Mouse (Mus musculus) neural tube, embryonic 14.5 days (tissue): ENCODE measurements at regions not wholly inside any gene's neighbourhood (a gene's known extent, or its start where the extent isn't known, plus 50 kb on each side); places are given as distances from the start of the nearest gene placed in this dataset.

Experiments
- ATAC-seq: fragments of 200-750 bp; cut with Nextera tagmentation; 2 replicates; pipeline ENCODE4 v1.8.0; 2017; ENCODE audit warnings: low read depth, mild to moderate bottlenecking, moderate TSS enrichment, moderate library complexity
- H3K27ac ChIP-seq: fragments of 300-500 bp; sonication (generic); 2 replicates; pipeline ENCODE4 v1.5.1; 2014; ENCODE audit warnings: low read depth, mild to moderate bottlenecking, control low read depth, low read length, moderate library complexity, mixed read lengths
- H3K27me3 ChIP-seq: fragments of 300-500 bp; sonication (generic); 2 replicates; pipeline ENCODE4 v1.6.1; 2014; ENCODE audit warnings: low read length; ENCODE audit not compliant: control insufficient read depth, insufficient read depth
- H3K36me3 ChIP-seq: fragments of 300-500 bp; sonication (generic); 2 replicates; pipeline ENCODE4 v1.6.1; 2014; ENCODE audit warnings: low read length, mixed read lengths; ENCODE audit not compliant: control insufficient read depth, insufficient read depth
- H3K4me1 ChIP-seq: fragments of 300-500 bp; sonication (generic); 2 replicates; pipeline ENCODE4 v1.6.1; 2014; ENCODE audit warnings: low read length; ENCODE audit not compliant: control insufficient read depth, insufficient read depth
- H3K4me2 ChIP-seq: fragments of 300-500 bp; sonication (generic); 2 replicates; pipeline ENCODE4 v1.6.1; 2014; ENCODE audit warnings: mild to moderate bottlenecking, low read depth, low read length, control low read depth
- H3K4me3 ChIP-seq: fragments of 300-500 bp; sonication (generic); 2 replicates; pipeline ENCODE4 v1.5.1; 2014; ENCODE audit warnings: low read depth, low read length, control low read depth, mixed read lengths
- H3K9ac ChIP-seq: fragments of 300-500 bp; sonication (generic); replicated peaks from 2 replicates; pipeline ENCODE4 v1.6.1; 2014; ENCODE audit warnings: low read depth, mild to moderate bottlenecking, control low read depth, low read length, mixed read lengths
- H3K9me3 ChIP-seq: fragments of 300-500 bp; sonication (generic); 2 replicates; pipeline ENCODE4 v1.6.1; 2016; ENCODE audit warnings: low read length; ENCODE audit not compliant: control insufficient read depth
- whole genome bisulfite sequencing: fragments of 180-500 bp; shearing (Covaris S2); extraction: QIAGEN DNeasy Blood & Tissue Kit; methylation state at CpG from one replicate; pipeline ENCODE4 v1.1.7; 2014; 5-methylcytosine and 5-hydroxymethylcytosine counted together

DNA sequence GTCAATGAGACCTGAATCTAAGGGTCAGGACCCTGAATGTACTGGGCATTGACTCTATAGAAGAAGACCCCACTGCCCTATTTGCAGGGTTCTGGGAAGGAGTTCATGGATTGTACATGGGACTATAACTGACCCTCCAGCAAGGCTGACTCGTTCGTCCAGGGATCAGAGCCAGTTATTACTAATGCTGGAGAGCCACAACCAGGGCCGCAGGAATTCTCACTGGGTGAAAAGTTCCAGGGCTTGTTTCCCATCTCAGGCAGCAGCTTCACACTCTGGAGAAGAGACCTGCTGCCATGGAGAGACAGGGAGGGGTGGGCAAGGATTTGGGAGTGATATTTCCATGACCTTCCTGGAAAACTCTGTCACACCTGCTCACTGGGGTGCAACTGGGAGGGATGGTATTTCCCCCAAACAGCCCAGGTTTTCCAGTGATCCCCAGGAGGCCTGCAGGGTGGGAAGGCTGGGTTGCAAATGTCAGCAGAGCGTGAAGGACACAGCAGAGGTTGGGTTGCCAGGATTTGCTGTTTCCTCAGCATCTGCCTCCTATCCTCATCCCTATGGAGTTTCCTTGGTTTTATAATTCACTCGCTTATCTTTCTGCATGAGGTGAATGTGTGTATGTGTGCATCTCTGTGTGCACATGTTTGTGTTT lies 316.2 kb downstream of the Rps24 start:
- Histone ChIP-seq H3K36me3 (no peaks in the 10 kb centered on the region), H3K4me3 (no peak overlapping the region), H3K9me3 (no peaks in the 10 kb centered on the region), H3K27ac (no peak overlapping the region), H3K4me1 (no peaks in the 10 kb centered on the region), H3K4me2 (no peak overlapping the region), H3K27me3 (no peaks in the 10 kb centered on the region), H3K9ac (no peak overlapping the region)
- 87% methylated on average over 5 of the region's 5 CpGs for WGBS
- ATAC-seq = no peak

GRCm38 (mm10) chr14:24807061-24807460 lies 320.1 kb downstream of the Rps24 start:
- no peak overlapping the region for H3K4me3 ChIP-seq
- H3K9ac ChIP-seq = no peak overlapping the region
- H3K36me3 ChIP-seq = no peaks in the 10 kb centered on the region
- WGBS = 8% methylated on average over 7 of the region's 7 CpGs
- H3K27ac ChIP-seq = no peak overlapping the region
- no peaks in the 10 kb centered on the region for H3K4me1 ChIP-seq
- H3K27me3 ChIP-seq = no peaks in the 10 kb centered on the region
- ATAC-seq = no peak
- no peak overlapping the region for H3K4me2 ChIP-seq
- H3K9me3 ChIP-seq = no peaks in the 10 kb centered on the region

DNA sequence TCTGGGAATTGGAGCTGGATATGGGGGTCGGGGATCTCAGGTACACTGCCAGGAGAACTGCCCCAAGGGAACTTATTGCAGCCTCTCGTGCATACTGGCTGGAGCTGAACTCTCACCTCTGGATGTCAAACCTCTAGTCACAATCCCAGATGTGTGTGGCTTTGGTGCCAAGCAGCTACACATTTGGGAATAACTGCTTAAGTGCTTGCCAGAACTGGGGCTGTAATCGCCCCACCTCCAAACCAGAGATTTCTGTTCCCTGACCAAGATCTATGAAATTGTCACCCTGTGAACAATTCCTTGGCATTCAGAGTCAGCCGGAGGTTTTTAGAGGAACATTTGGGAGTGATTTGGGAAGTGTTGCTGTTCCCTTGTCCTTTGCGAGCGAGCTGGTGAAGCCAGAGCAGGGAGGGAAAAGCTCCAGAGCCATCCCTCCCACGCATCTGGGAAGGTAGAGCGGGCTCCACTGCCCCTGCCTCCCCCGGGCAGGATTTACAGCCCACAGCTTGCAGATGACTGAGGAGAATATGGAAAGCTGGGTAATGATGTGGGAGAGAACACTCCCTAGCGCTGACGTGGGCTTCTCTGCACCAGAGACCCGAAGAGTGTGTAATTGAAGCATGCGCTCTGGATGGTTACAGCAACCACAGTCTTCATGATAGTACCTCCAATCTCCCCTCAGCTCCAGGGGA lies 336.1 kb downstream of the Rps24 start:
- no peak for ATAC-seq
- no peak overlapping the region for H3K9ac ChIP-seq
- peaks cover 24% of the 10 kb centered on the region for H3K4me1 ChIP-seq
- no peaks in the 10 kb centered on the region for H3K27me3 ChIP-seq
- H3K36me3 ChIP-seq = no peaks in the 10 kb centered on the region
- 54% methylated on average over 13 of the region's 13 CpGs for WGBS
- H3K4me2 ChIP-seq = no peak overlapping the region
- peak overlapping the region; percentile 60; the same call in 1 of the 2 replicates for H3K27ac ChIP-seq
- no peaks in the 10 kb centered on the region for H3K9me3 ChIP-seq
- no peak overlapping the region for H3K4me3 ChIP-seq

GRCm38 (mm10) chr14:24824351-24824750 lies 337.4 kb downstream of the Rps24 start:
- H3K4me1 ChIP-seq = peaks cover 37% of the 10 kb centered on the region
- H3K4me2 ChIP-seq = no peak overlapping the region
- H3K9me3 ChIP-seq = no peaks in the 10 kb centered on the region
- no peaks in the 10 kb centered on the region for H3K27me3 ChIP-seq
- H3K36me3 ChIP-seq = no peaks in the 10 kb centered on the region
- ATAC-seq = no peak
- WGBS = 31% methylated on average over 2 of the region's 2 CpGs
- H3K9ac ChIP-seq = no peak overlapping the region
- H3K27ac ChIP-seq = no peak overlapping the region
- H3K4me3 ChIP-seq = no peak overlapping the region

GRCm38 (mm10) chr14:24825722-24826386 lies 338.9 kb downstream of the Rps24 start:
- H3K9ac ChIP-seq = no peak overlapping the region
- no peaks in the 10 kb centered on the region for H3K36me3 ChIP-seq
- no peak overlapping the region for H3K4me3 ChIP-seq
- H3K4me2 ChIP-seq = no peak overlapping the region
- 35% methylated on average over 11 of the region's 11 CpGs for WGBS
- H3K27me3 ChIP-seq = no peaks in the 10 kb centered on the region
- peaks cover 43% of the 10 kb centered on the region for H3K4me1 ChIP-seq
- peak overlapping the region; percentile 93 for H3K27ac ChIP-seq
- no peaks in the 10 kb centered on the region for H3K9me3 ChIP-seq
- ATAC-seq = no peak

DNA sequence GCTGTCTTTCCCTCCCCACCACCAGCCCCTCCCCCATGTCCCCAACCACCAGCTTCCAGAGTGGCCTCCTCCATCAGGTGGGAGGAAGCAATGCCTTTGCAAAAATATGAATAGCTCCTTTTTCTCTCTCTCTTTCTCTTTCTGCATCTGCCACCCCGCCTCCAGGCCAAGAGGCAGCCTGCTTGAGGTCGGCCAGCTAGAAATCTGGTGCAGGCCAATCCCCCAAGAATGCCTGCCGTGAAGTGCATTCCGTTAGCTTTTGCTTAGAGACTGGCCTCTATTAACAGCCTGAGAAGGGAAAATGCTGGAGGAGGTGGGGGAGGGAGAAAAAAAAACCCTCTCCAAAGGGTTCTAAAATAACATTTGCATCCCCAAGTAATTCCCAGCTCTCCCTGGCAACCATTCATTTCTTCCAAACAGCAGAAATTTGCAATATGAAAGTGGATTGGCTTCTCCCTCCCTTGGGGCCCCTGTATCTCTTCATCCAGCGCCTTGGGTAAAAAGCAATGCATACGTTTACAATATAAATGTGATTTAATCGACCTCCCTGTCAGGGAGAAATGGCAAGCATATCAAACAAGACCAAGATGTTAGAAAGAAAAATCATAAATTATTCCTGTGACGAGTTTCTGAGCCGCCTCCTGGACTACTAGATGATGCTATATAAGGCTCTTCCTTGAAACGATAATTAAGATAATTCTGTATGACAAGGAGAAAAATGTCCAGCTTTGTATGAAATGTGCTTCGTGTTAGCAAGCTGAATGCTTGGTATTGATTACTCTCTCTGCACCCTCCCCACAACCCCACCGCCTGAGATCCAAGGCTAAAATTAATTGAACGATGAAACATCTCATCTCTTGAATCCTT lies 339.8 kb downstream of the Rps24 start:
- Histone ChIP-seq H3K36me3 (no peaks in the 10 kb centered on the region), H3K27ac (peak overlapping the region; percentile 93), H3K9ac (no peak overlapping the region), H3K27me3 (no peaks in the 10 kb centered on the region), H3K4me2 (no peak overlapping the region), H3K4me1 (peaks cover 43% of the 10 kb centered on the region), H3K4me3 (no peak overlapping the region), H3K9me3 (no peaks in the 10 kb centered on the region)
- ATAC-seq = peak; percentile 28; the same call in 1 of the 2 replicates
- 10% methylated on average over 13 of the region's 13 CpGs for WGBS

DNA sequence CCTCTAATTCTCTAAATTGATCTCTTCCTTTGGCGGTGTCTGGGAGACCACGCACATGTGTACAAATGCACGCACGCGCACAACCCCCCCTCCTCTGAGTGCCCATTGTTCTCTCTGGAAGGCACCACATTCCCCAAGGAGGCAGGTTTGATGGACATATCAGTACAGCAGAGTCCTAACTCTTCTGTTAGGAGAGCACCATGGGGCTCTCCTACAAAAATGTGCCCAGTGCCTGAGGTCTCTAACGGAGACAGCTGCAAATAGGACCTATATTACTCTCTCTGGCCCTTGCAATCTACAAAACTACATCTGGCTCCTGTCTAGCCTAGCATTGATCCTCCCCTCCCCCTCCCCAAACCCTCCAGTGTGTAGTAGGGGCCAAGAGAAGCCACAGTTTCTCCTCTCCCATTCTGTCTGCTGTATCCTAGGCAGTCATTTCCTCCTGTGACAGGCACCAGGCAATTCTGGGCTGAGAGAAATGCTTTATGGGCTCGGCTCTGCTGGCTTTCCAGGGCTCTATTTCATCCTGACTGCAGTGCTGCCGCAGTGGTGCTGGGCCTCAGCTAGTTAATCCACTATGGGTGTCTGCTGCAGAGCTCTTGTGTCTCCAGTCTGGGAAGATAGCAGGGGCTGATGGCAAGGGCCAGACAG lies 340.6 kb downstream of the Rps24 start:
- no peak overlapping the region for H3K9ac ChIP-seq
- H3K4me1 ChIP-seq = peaks cover 43% of the 10 kb centered on the region
- no peak overlapping the region for H3K4me2 ChIP-seq
- ATAC-seq = peak; percentile 78
- H3K9me3 ChIP-seq = no peaks in the 10 kb centered on the region
- H3K36me3 ChIP-seq = no peaks in the 10 kb centered on the region
- no peak overlapping the region for H3K4me3 ChIP-seq
- 8% methylated on average over 8 of the region's 8 CpGs for WGBS
- H3K27me3 ChIP-seq = no peaks in the 10 kb centered on the region; the same call in 1 of the 2 replicates
- H3K27ac ChIP-seq = peak overlapping the region; percentile 93

GRCm38 (mm10) chr14:24829001-24829400 lies 342.1 kb downstream of the Rps24 start:
- 3% methylated on average over 6 of the region's 6 CpGs for WGBS
- Histone ChIP-seq H3K27me3 (no peaks in the 10 kb centered on the region; the same call in 1 of the 2 replicates), H3K4me2 (no peak overlapping the region), H3K9me3 (no peaks in the 10 kb centered on the region), H3K36me3 (no peaks in the 10 kb centered on the region), H3K9ac (no peak overlapping the region), H3K4me3 (no peak overlapping the region), H3K4me1 (peaks cover 47% of the 10 kb centered on the region), H3K27ac (peak overlapping the region; percentile 93)
- ATAC-seq = no peak
